Mouse (Mus musculus) heart, adult 2 months (tissue): ENCODE data around the gene Dap.

Source experiments
- CTCF ChIP-seq: fragments of 200-600 bp; IDR thresholded peaks from 2 replicates; pipeline ENCODE4 v1.8.1; 2022; ENCODE audit warnings: antibody characterized with exemption, mild to moderate bottlenecking, moderate library complexity
- EP300 ChIP-seq: fragments of 200-500 bp; IDR thresholded peaks from 2 replicates; pipeline ENCODE4 v1.6.1; 2011; ENCODE audit warnings: low read depth, low read length, control low read depth; ENCODE audit not compliant: insufficient read depth

DNA sequence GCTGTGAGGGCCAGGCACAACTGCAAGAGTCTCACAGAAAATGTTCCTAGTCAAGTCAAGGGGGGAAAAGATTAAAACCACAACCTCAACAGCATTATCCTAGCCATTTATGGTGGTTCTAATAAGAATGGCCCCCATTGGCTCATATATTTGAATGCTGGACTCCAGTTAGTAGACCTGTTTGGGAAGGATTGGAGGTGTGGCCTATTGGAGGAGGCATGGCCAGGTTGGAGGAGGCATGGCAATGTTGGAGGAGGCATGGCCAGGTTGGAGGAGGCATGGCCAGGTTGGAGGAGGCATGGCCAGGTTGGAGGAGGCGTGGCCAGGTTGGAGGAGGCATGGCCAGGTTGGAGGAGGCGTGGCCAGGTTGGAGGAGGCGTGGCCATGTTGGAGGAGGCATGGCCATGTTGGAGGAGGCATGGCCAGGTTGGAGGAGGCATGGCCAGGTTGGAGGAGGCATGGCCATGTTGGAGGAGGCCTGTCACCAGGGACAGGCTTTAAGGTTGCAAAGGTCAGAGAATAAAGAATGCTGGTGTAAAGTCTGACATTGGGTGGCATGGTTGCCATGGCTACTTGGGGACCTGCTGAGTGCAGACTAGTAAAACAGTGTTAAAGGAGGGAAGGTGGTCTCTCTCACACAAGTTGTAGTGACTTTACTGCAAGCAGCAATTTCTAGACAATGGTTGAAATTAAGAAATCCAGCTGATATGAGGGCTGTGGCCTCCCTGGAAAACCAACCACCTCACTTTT, 93.1 kb downstream of the Dap start:
- no peak for TF ChIP-seq EP300
- no peak for TF ChIP-seq CTCF
